Mouse (Mus musculus) embryonic facial prominence, embryonic 10.5 days (tissue): ENCODE results near the gene Zfp335. TPM values are rescaled to one million over a fixed set of nuclear protein-coding genes. Genes with fewer than 3 reads are reported as not detected.

ENCODE experiments used
- DNase-seq: peaks from one replicate; pipeline ENCODE4 v3.0.0-alpha.2; 2017; ENCODE audit warnings: low spot score
- H3K27ac ChIP-seq: fragments of 300-500 bp; sonication (generic); replicated peaks from 2 replicates; pipeline ENCODE4 v1.5.1; 2016; ENCODE audit warnings: mild to moderate bottlenecking
- H3K27me3 ChIP-seq: fragments of 300-500 bp; sonication (generic); replicated peaks from 2 replicates; pipeline ENCODE4 v1.6.1; 2016; ENCODE audit warnings: low read depth, mild to moderate bottlenecking; ENCODE audit not compliant: poor library complexity, severe bottlenecking
- H3K36me3 ChIP-seq: fragments of 300-500 bp; sonication (generic); replicated peaks from 2 replicates; pipeline ENCODE4 v1.6.1; 2016; ENCODE audit warnings: mild to moderate bottlenecking, moderate library complexity
- H3K4me1 ChIP-seq: fragments of 300-500 bp; sonication (generic); 2 replicates; pipeline ENCODE4 v1.6.1; 2016
- H3K4me3 ChIP-seq: fragments of 300-500 bp; sonication (generic); 2 replicates; pipeline ENCODE4 v1.5.1; 2016; ENCODE audit warnings: mild to moderate bottlenecking, moderate library complexity
- H3K9me3 ChIP-seq: fragments of 300-500 bp; sonication (generic); 2 replicates; pipeline ENCODE4 v1.6.1; 2016; ENCODE audit warnings: mild to moderate bottlenecking
- WGBS: fragments of 180-500 bp; shearing (Covaris S2); methylation state at CpG from one replicate; pipeline ENCODE4 v1.1.7; 2016; 5-methylcytosine and 5-hydroxymethylcytosine counted together
- polyA plus RNA-seq: library from polyadenylated mRNA; unstranded; fragments of >200 nt; fragmentation: Nextera tagmentation; extraction: Ambion mirVana; gene quantifications from 2 replicates; pipeline ENCODE4 v1.2.1, GENCODE M21; 2016

Zfp335 gene
- 17.4 and 18.2 TPM in 2 replicates for polyA plus RNA-seq

- Histone ChIP-seq H3K36me3 (peaks cover 49% of the 10 kb centered on the region), H3K4me3 (peak within 1 kb of the TSS; percentile 76), H3K27me3 (no peaks in the 10 kb centered on the region), H3K27ac (peak within 1 kb of the TSS; percentile 100), H3K4me1 (peaks cover 34% of the 10 kb centered on the region), H3K9me3 (peaks cover 3% of the 10 kb centered on the region; the same call in 1 of the 2 replicates)
- under 1% methylated on average over 91 of the region's 91 CpGs for WGBS
- DNase-seq: peak; percentile 97
Observed at GRCm38 (mm10) chr2:164911086-164912048, at the start of gene Zfp335. Gene Zfp335, minus strand, starts transcription at chr2:164911757.

- peaks cover 25% of the 10 kb centered on the region for H3K4me1 ChIP-seq
Observed at GRCm38 (mm10) chr2:164960716-164961441, 49.3 kb upstream of the Zfp335 start, which contains the start of gene Slc12a5. Gene Slc12a5, plus strand, starts transcription at chr2:164960802.

GRCm38 (mm10) chr2:164957548-164958315 lies 46.2 kb upstream of the Zfp335 start:
- H3K36me3 ChIP-seq: no peaks in the 10 kb centered on the region
- DNase-seq: no peak
- no peak overlapping the region for H3K27ac ChIP-seq
- H3K27me3 ChIP-seq: peaks cover 43% of the 10 kb centered on the region
- peaks cover 26% of the 10 kb centered on the region for H3K4me1 ChIP-seq
- 67% methylated on average over 9 of the region's 9 CpGs for WGBS
- H3K9me3 ChIP-seq: no peaks in the 10 kb centered on the region
- no peak overlapping the region for H3K4me3 ChIP-seq

More at GRCm38 (mm10) chr2:164960716-164961441, 49.3 kb upstream of the Zfp335 start, which contains the start of gene Slc12a5:
- under 1% methylated on average over 48 of the region's 54 CpGs for WGBS
- DNase-seq: peak; percentile 89
- peak within 1 kb of the TSS; percentile 76 for H3K4me3 ChIP-seq
- no peaks in the 10 kb centered on the region for H3K36me3 ChIP-seq
- H3K27me3 ChIP-seq: peaks cover 49% of the 10 kb centered on the region
- no peaks in the 10 kb centered on the region for H3K9me3 ChIP-seq
- H3K27ac ChIP-seq: peak within 1 kb of the TSS; percentile 88

GRCm38 (mm10) chr2:164956195-164956594 lies 44.6 kb upstream of the Zfp335 start:
- Histone ChIP-seq H3K27ac (no peak overlapping the region), H3K27me3 (peaks cover 52% of the 10 kb centered on the region), H3K36me3 (no peaks in the 10 kb centered on the region), H3K4me3 (no peak overlapping the region), H3K9me3 (no peaks in the 10 kb centered on the region), H3K4me1 (peaks cover 21% of the 10 kb centered on the region)
- WGBS: 69% methylated on average over 5 of the region's 5 CpGs
- no peak for DNase-seq

GRCm38 (mm10) chr2:164955725-164956124 lies 44.2 kb upstream of the Zfp335 start:
- DNase-seq: no peak
- Histone ChIP-seq H3K4me1 (peaks cover 16% of the 10 kb centered on the region), H3K9me3 (no peaks in the 10 kb centered on the region), H3K36me3 (no peaks in the 10 kb centered on the region), H3K27me3 (peaks cover 56% of the 10 kb centered on the region), H3K4me3 (no peak overlapping the region), H3K27ac (no peak overlapping the region)
- 70% methylated on average over 4 of the region's 4 CpGs for WGBS

- no peaks in the 10 kb centered on the region for H3K9me3 ChIP-seq
- H3K27me3 ChIP-seq: peaks cover 81% of the 10 kb centered on the region
- WGBS: 2% methylated on average over 21 of the region's 21 CpGs
- DNase-seq: peak; percentile 90
- H3K4me3 ChIP-seq: peak overlapping the region; percentile 28; the same call in 1 of the 2 replicates
- H3K27ac ChIP-seq: no peak overlapping the region
- H3K36me3 ChIP-seq: no peaks in the 10 kb centered on the region
- peaks cover 27% of the 10 kb centered on the region for H3K4me1 ChIP-seq
Observed at GRCm38 (mm10) chr2:164953224-164953623, 41.7 kb upstream of the Zfp335 start.

GRCm38 (mm10) chr2:164952448-164952847 lies 40.9 kb upstream of the Zfp335 start:
- DNase-seq: no peak
- H3K36me3 ChIP-seq: no peaks in the 10 kb centered on the region
- H3K4me3 ChIP-seq: no peak overlapping the region
- no peaks in the 10 kb centered on the region for H3K9me3 ChIP-seq
- H3K4me1 ChIP-seq: peaks cover 35% of the 10 kb centered on the region
- 39% methylated on average over 13 of the region's 13 CpGs for WGBS
- H3K27me3 ChIP-seq: peaks cover 89% of the 10 kb centered on the region
- no peak overlapping the region for H3K27ac ChIP-seq

- no peaks in the 10 kb centered on the region for H3K9me3 ChIP-seq
- peaks cover 36% of the 10 kb centered on the region for H3K4me1 ChIP-seq
- H3K27ac ChIP-seq: no peak overlapping the region
- H3K4me3 ChIP-seq: no peak overlapping the region
- WGBS: 80% methylated on average over 4 of the region's 4 CpGs
- no peaks in the 10 kb centered on the region for H3K36me3 ChIP-seq
- H3K27me3 ChIP-seq: peaks cover 92% of the 10 kb centered on the region
- DNase-seq: no peak
Observed at GRCm38 (mm10) chr2:164951745-164952144, 40.2 kb upstream of the Zfp335 start.

- H3K36me3 ChIP-seq: no peaks in the 10 kb centered on the region
- H3K4me3 ChIP-seq: no peak overlapping the region
- DNase-seq: no peak
- H3K27me3 ChIP-seq: peaks cover 95% of the 10 kb centered on the region
- peaks cover 36% of the 10 kb centered on the region for H3K4me1 ChIP-seq
- no peak overlapping the region for H3K27ac ChIP-seq
- WGBS: 23% methylated on average over 13 of the region's 13 CpGs
- no peaks in the 10 kb centered on the region for H3K9me3 ChIP-seq
Observed at GRCm38 (mm10) chr2:164950501-164950900, 38.9 kb upstream of the Zfp335 start.

- no peaks in the 10 kb centered on the region for H3K36me3 ChIP-seq
- WGBS: 7% methylated on average over 25 of the region's 25 CpGs
- peaks cover 90% of the 10 kb centered on the region for H3K27me3 ChIP-seq
- no peak for DNase-seq
- no peaks in the 10 kb centered on the region for H3K9me3 ChIP-seq
- peaks cover 36% of the 10 kb centered on the region for H3K4me1 ChIP-seq
- H3K27ac ChIP-seq: no peak overlapping the region
- H3K4me3 ChIP-seq: peak overlapping the region; percentile 40
Observed at GRCm38 (mm10) chr2:164948962-164949361, 37.4 kb upstream of the Zfp335 start.

- peaks cover 34% of the 10 kb centered on the region for H3K4me1 ChIP-seq
- no peaks in the 10 kb centered on the region for H3K9me3 ChIP-seq
- H3K27me3 ChIP-seq: peaks cover 79% of the 10 kb centered on the region
- WGBS: 8% methylated on average over 7 of the region's 7 CpGs
- H3K4me3 ChIP-seq: no peak overlapping the region
- H3K36me3 ChIP-seq: no peaks in the 10 kb centered on the region
- DNase-seq: no peak
- H3K27ac ChIP-seq: no peak overlapping the region
Observed at GRCm38 (mm10) chr2:164947930-164948329, 36.4 kb upstream of the Zfp335 start.

- Histone ChIP-seq H3K36me3 (no peaks in the 10 kb centered on the region), H3K4me3 (no peak overlapping the region), H3K27me3 (peaks cover 75% of the 10 kb centered on the region), H3K9me3 (no peaks in the 10 kb centered on the region), H3K27ac (no peak overlapping the region), H3K4me1 (peaks cover 35% of the 10 kb centered on the region)
- DNase-seq: no peak
- 27% methylated on average over 4 of the region's 4 CpGs for WGBS
Observed at GRCm38 (mm10) chr2:164947506-164947905, 35.9 kb upstream of the Zfp335 start.
